Comparison of ENCODE assay signal across 13 mouse cellular contexts in the genomic region with DNA sequence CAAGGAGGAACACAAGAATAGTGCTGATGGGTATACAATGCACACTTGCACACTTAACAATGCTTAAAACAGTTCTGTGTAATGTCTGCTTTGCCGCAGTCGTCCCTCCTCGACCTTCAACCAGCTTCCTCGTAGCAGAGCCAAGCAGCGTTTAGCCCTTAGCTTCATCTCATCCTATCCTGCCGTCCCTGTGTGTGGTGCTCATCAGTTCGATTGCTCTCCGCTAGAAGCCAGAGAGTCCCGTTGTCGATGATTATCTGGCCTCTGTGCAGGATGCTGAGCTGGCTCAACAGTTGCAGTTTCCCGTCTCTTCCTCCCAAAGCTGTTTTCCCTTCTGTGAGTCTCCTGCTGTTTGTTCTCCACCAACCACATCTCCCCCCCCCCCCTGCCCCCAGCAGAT.
"Had no signal": no experiment of that assay in that cellular context is flagged by ENCODE, and none has a peak within 500 bp of the region (broad histone marks: within the 10 kb centered on the region; RNA-seq: fewer than 3 reads in every experiment).

No protein-coding gene starts in this region.

- DNase-seq: liver, postnatal 0 days; lung, adult 2 months; lung, postnatal 14 days; lung, postnatal 36 days; midbrain, embryonic 14.5 days; retina, postnatal 1 day; right cerebral cortex, adult 18-20 months; right cerebral cortex, postnatal 25 days; right cerebral cortex, postnatal 4 days; spleen, adult 18-20 months; thymus, adult 18-20 months; thymus, postnatal 14 days; thymus, postnatal 36 days had no signal
